Mouse (Mus musculus): ENCODE measurements at regions not wholly inside any gene's neighbourhood (a gene's known extent, or its start where the extent isn't known, plus 50 kb on each side); places are given as distances from the start of the nearest gene placed in this dataset.

DNA sequence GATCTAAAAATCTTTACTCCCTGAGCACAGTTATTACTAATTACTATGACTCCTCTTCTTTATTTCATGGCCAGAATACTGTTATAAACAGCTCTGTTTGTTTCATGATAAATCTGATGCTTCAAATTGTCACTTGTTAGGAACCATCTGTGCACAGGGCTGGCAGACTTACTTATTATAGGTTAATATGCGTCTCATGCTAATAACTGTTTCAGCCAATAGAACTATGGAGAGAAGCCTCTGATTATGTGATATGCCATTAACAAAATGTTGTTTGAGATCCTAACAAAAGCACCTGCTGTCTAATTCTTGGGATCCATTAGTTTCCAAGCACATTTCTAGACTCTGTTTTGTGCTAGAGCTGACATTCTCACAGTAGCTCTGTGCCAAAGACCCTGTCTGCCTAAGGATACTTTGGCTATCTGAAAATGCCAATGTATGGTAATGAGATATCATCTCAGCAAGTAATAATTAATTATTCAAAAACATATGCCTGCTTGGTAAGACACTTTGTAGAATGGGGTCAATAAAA lies 318.1 kb downstream of the Grb14 start:
- no peak for DNase-seq (ENCODE audit: low spot score)

DNA sequence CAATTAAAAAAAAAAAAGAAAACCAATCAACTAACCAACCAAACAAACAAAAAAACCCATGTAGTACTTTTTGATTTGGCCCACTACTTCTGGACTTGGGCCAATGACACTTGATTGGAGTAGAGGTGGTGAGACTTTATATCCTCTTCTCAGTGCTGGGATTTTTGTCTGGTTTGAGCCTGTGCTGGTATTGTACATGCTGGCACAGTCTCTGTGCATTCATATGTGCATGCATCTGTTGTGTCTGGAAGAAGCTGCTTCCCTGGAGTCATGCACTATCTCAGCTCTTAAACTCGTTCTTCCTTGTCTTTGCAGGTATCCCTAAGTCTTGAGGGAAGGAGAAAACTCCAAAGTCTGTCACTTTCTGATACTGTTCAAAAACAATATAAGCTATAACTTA lies 328.8 kb downstream of the Grb14 start:
- DNase-seq (ENCODE audit: low spot score) = no peak

DNA sequence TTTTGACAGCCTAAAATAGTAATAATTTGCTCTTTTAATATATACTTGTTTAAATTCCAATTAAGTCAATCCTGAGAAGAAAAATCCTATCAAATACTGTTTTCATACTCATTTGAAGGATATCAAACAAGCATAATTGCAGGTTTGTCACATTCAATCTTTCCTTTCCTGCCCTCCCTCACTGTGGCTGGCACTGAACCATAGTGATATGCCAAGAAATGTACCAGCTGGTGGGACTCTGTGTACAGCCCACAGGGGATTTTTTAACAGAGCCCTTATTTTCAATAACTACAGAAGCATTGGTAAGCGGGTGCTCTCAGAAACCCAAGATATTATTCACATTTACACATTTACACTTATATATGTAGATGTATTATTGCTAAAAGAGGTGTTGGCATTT lies 333.3 kb downstream of the Grb14 start:
- DNase-seq (ENCODE audit: low spot score) = no peak

DNA sequence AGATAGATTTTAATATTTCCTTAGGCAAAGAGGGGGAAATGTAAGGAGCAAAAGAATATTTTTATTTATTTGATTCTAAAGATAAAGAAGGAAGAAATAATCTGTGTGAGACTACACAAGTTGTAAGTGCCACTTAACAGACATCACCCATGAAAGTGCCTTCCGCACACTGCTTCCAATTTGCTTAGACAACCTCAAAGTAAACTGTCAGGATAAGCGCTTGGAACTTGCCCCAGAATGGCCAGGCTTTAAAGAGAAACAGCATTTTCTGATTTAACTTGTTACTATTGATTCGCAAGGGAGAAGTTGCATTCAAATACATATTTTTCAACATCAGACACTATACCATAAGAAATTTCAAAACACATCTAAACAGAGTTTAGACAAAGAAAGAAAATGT lies 333.8 kb downstream of the Grb14 start:
- no peak for DNase-seq (ENCODE audit: low spot score)

DNA sequence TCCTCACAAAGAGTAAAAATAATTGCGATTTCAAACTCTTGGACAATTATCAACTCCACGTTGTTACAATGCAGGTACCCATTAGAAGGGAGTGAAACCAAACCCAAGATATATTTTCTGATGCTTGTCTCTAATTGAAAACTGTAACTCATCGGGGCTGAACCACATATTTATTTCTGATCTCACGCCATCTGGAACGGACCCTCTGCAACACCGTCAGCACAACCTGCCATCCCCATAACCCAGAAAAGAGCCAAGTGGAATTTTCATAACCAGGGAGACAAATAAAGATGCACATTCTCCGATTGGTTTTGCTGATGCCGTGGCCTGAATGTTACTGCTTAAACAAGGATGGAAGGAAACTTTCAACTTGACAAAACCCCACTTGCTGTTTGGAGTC lies 338.0 kb downstream of the Grb14 start:
- no peak for DNase-seq (ENCODE audit: low spot score)

DNA sequence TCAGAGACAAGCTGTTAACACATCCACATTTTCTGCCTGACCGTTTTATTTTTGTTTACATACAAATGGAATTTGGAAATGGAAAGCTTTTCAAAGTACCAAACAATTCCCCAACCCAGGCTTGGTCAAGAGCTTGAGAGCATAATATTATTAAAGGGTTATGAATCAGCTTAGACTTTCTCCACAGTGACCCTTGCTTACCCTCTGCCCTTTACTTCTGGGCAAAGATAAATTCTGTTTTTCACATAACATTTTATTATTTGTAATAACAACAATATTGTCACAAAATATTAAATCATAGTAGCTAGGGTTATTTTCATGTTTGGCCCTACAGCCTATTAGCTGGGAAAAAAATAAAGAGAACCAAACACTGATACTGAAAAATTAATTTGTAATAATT lies 375.2 kb downstream of the Grb14 start:
- no peak for DNase-seq (ENCODE audit: low spot score)

DNA sequence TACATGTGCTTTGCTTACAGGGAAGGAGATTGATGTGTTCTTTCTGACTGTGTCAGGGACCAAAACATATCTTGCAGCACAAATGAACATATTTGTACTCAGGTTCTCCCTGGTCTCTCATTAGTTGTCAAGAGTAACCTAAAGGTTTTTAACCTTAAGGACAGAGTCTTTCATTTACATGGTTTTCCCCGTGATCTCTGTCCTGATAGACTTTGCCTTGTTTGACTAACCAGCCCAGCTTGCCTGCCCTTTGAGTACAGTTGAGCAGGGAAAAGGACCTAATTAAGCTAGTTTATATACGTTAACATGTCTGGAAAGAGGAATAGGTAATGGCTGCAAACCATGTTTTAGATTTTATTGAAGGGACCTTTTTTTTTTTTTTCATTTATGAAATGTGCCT lies 407.9 kb downstream of the Grb14 start:
- no peak for DNase-seq (ENCODE audit: low spot score)

DNA sequence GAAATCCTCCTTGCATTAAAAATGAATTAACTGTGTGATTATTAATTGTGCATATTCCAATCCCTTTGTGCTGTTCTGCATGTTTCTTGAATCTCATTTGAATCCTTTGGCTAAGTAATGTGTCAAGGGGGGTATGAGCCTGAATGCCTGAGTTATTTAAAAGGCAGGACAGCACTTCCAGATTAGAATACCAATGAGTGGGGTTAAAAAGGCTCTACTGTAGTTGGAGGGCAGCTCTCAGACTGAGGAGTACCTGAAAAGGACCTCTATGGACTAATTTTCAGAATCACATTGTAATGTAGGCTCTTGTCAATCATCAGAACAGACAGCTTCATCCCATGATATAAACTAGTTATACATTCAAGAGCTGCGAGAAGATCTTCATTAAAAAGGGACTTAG lies 417.9 kb downstream of the Grb14 start:
- no peak for DNase-seq (ENCODE audit: low spot score)

DNA sequence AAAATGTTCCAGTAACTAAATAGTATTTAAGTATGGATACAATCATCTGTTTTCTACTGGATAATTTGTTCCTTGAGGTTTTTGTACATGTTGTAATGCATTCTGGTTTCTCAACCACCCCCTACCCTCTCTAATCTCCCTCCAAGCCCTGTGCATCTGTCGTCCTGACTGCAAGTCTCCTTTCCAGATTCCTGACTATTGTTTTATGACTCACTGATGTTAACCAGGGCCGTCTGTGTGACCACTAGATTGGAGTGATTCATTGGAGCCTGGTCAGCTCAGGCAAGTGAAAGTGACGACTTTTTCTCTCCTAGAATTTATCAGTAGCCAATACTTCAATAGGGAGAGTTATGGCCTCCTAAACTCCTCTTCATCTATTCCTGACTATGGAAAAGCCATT lies 442.5 kb downstream of the Grb14 start:
- peak; percentile 67 for DNase-seq (ENCODE audit: low spot score)

DNA sequence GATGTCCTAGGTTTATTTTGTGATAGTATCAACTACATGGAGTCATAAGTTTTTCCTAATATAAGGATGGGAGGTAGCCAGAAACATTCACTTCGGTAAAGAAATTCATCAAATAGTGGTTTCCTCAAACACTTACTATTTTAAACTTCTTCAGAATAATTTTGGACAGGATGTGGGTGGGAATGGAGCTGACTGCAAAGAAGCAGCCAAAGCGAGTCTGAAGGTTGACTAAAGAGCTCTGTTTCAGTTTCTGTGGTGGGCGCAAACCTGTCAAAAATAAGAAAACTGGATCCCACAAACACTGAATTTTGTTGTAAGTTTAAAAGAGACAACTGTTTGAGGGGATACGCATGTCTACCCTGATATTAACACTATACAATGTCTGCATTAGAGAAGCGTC lies 438.2 kb upstream of the Fign start:
- no peak for DNase-seq (ENCODE audit: low spot score)

DNA sequence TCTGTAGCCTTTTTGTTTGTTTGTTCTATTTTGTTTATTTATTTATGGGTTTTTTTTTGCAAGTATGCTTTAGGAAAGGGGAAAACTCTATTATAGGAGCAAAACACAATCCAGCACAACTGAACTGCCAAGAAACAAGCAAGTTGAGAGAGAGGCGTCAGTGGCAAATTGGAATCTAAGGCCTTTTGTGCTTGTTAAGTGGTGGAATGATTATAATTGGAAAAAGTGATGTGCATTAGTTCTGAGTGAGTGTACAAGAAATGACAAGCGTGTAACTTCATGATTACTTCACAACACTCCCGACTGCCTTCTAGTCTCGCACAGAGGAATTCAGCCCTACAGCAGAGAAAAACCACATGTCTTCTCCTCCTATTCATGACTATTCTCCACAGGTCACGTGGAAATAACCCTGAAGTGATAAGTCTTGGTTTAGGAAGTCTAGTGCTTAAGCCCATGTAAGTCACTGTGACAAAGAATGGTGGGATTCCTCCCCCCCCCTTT lies 437.6 kb upstream of the Fign start:
- no peak for DNase-seq (ENCODE audit: low spot score)

DNA sequence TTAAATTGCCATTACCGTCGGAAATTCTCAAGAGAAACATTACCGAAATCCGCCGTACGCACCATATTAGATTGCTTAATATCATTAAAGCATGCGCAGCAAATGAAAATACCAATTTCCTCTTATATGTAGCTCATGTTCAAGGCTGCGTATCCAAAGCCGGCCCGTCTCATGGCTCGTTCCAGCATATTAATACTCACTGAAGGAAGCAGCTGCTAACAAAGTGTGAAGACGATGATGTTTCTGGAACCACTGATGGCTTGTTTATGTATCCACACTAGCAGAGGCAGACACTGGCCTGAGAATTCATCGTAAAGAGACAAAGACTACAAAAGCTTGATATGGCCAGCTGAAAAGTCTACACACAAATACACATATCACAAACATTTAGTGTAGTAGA lies 437.0 kb upstream of the Fign start:
- no peak for DNase-seq (ENCODE audit: low spot score)

DNA sequence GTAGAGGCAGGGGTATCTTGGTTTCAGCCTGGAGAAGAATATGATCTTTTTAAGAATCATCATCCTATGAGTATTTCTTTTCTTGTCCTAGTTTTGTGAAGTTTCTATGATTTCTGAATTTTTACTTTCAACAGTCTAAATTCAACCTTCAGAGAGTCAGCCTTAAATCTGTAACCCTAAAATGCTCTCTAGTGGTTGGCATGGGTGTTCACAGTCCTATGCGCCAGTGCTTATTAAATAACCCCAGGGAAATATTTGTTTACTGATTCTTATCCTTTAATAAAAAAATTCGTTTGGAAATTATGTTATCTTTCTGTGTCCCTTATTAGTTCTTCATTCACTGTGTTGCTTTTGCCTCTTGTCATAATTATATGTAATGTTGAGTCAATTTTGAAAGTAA lies 436.5 kb upstream of the Fign start:
- no peak for DNase-seq (ENCODE audit: low spot score)

DNA sequence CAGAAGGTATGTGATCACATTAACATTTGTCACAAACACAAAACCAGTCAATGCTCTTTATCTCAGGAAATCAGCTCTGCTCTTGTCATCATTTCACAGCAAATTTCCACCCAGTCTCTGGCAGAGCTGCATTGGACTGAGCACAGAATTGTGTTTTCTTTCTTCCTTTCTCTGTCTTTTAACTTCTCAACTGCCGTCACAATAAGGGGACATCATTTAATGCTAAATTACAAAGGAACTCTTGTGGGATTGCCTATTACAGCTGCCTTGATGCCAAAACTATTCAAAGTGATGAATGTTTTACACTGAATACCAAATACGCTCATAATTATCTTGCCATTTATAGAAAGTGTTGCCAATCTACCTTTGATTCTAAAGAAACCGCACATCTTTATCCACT lies 424.9 kb upstream of the Fign start:
- DNase-seq (ENCODE audit: low spot score) = no peak

DNA sequence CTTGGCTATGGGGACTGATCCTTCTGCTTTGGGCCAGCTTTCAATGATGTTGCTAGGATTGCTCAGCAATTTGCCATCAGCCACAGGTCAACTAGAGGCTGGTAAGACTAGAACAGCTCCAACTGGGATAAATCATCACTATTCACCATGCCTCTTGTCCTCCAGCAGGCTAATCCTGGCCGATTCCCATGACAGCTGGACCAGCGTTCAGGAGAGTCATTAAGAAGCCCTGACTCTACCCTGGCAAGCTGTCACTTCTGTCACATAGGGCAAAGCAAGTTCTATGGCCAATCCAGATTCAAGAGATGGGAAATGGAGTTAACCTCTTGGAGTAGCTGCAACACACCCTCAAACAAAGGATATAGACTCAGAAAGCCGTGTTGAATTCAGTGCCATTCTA lies 424.4 kb upstream of the Fign start:
- no peak for DNase-seq (ENCODE audit: low spot score)

DNA sequence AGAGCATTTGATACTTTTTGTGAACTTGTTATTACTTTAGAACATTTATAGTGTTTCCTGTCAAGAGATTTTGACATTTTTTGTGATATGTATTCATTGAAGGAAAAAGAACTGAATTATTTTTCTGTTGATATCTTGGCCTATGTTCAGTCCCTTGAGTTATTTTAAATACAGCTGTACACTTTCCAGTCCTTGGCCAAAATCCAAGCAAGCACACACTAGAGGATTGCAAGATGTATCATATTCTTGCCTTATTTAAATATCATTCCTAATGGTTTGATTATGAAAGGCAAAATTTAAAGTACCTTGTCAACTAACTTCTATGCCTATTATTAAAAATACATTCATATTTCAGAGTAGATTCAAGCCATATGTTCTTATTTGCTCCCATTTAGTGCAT lies 397.9 kb upstream of the Fign start:
- DNase-seq (ENCODE audit: low spot score) = no peak

DNA sequence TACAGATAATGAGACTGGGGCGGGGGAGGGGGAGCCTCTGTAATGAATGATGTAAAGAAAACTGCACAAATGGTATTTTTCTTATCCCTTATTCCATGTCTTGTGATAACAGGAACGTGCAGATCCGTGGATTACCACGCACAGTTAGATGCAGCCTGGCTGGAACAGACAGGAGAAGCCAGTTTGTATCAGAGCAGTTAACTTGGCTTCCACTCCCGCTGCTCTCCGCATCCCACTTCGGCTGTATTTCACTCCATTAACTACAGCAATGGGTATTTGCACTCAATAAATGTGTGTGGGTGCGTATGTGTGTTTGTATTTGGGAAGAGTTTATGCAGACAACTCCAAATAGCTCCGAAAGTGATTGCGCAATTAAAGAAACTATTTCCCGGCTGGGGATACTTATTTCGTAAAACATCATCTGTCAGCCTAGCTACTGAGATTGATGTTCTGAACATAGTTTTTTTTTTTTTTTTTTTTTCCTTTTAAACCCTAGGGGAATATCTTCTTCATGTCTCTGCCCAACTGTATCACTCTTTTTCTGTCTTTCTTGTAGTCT lies 368.7 kb upstream of the Fign start:
- no peak for DNase-seq (ENCODE audit: low spot score)

DNA sequence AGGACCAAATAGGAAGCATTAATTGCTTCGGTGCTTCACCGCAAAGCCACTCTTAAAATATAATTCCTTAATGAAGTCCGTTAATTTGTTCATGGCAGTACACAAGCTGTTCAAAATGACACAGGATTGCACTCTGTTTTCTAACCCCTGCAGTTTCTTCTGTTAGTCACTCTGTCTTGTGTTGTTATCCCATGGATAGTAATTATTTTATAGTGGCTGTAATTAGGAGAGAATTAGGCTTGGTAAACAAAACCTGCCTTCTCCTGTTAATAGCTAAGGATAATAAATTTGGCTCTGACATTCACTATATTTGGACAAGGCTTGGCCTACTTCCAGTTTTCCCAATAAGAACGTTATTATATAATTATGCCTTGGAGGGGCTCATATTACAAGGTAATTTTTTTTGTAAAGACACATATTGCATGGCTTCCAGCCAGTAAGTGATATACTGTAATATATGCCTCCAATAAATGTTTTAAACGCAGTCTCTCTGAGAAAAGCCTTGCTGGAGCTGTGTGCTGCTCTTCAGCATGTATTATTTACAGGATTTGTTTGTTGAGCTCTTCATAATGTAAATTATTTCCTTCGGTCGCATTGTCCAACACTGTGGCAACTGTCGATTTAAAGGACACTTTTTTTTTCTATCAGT lies 364.8 kb upstream of the Fign start:
- DNase-seq (ENCODE audit: low spot score) = peak; percentile 34

DNA sequence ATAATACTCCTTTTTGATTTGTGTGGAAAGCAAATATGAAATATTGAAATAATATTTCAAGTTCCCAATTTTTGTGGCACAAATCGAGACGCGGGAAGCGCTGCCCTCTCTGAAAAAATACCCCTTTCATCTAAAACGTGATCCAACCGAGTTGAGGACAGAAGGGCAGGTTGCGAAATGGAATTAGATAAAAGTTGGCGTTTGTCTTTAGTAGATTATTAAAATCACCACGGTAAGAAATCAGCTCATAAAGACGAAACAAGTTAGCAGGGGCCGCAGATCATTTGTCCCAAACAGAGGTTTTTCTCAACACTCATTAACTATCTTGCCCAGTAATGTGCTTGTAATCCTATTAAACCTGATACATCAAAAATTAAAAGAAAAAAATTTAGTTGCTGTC lies 364.2 kb upstream of the Fign start:
- peak; percentile 9 for DNase-seq (ENCODE audit: low spot score)

DNA sequence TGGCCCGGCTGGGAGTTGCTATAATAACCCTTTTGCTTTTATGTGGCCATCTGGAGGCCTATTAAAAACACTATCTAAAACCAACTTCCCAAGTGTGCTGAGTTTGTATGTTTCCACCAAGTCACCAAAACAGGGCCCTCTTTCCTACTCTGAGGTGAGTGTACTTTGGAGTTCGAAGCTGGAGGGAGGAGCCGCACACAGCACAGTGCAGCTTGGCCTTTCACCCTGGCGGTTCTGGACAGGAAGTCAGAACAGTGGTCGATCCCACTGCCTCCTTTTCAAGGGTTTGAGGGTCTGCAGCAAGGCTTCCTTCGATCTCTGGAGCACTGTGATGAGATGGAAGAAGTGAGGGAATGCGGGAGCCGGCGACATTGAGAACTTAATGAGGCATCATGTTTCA lies 363.8 kb upstream of the Fign start:
- no peak for DNase-seq (ENCODE audit: low spot score)

DNA sequence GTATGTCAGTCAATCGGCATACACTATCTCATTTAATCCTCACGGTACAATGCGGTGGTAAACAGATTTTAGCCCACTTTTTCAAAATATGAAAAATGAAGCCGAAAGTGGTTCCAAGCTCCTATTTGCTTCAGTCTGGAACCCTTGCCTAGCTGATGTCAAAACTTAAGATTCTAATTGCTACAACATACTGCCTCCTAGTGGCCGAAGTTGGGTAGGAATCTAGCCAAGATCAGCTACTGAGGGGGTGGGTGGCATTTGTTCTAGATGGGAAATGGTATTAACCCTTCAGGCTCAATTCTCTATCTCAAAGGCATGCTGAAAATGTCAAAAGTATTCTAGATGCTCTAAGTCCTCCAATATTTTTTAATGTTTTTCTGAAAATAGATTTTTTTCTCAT lies 360.3 kb upstream of the Fign start:
- peak; percentile 29 for DNase-seq (ENCODE audit: low spot score)

DNA sequence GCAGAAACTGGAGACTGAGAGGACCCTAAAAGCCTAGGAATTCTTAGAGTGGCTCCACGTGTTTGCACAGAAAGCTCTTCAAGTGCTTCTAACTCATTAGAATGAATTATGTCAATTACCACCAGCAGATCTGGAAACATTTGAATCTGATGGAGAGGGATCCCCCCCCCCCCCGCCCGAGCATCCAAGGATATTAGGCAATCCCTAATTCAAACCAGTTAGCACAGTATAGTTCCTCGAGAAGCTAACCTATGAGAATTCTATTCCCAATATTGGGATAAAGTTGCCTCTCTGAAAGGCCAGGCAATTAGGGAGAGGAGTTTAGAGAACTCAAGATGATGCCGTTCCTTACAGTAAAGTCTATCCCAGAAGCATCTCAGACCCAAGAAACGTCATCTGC lies 354.9 kb upstream of the Fign start:
- no peak for DNase-seq (ENCODE audit: low spot score)

DNA sequence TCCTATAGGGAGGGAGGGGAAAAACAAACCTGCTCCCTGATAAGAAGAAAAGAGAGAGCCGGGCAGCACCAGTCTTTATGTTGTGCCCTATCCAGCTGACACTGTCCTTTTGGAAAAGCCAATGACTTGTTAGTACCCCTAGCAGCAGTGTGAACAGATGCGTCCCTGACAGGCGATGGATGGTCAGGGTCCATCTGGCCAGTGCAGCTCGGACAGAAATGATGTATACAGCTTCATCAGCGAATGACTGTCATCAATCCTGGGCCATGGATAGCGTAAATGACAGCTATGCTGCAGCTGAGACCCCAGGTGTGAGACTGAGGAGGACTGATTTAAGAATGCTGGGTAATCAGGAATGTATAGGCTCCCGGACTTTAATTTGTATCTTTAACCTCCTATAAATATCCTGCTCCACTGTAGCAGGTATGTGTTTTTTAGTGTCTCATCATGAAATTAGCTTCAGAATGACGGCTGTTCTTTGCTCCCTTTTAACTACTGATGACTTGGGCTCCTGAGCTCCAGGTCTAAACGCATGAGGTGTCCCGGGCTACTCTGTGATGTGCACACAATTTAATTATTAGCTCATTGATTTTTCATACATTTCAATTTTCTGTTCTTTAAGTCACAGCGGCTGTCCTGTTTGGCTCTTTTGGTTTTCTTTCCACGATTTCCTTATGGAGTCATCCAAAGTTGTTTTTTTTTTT lies 353.9 kb upstream of the Fign start:
- no peak for DNase-seq (ENCODE audit: low spot score)

DNA sequence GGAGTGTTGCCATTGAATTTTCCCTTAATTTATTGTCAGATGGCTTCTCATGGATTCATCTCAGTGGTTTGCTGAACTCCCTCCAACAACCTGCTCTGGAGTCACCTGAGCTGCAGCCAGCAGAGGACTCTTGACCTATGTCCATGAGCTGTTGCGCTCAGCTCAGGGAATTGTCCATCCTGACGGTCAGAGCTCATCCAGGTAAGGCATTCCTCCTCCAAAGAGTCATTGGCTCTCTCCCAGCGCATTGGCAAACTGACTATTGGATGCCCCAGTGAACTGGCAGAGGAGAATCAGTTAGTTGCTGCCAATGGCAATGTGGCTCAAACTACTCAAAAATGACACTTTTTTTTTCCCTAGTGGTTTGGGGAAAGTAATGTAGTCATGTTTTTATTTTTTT lies 345.3 kb upstream of the Fign start:
- no peak for DNase-seq (ENCODE audit: low spot score)

Measured in MN1 (cell line).